Mouse (Mus musculus): ENCODE results near the gene Cacna1b. TPM values are rescaled to one million over a fixed set of nuclear protein-coding genes. Genes with fewer than 3 reads are reported as not detected.
A peak's percentile ranks its signal among the peaks of the same experiment; 100 is the strongest.

Cacna1b gene
- polyA plus RNA-seq, 2 experiments, result 0.03 TPM; not detected in 1

- no peak for DNase-seq (ENCODE audit: low read depth in 3 of 3, low spot score in 3 of 3)
- no peak overlapping the region for H3K4me3 ChIP-seq (ENCODE audit: insufficient read depth in 1 of 2, low read depth in 2 of 2, low read length in 2 of 2)
- H3K27ac ChIP-seq, result no peak overlapping the region
- no peaks in the 10 kb centered on the region for H3K9me3 ChIP-seq (ENCODE audit: control insufficient read depth, low read length)
- WGBS (ENCODE audit: insufficient replicate concordance), result 64% methylated on average over 4 of the region's 4 CpGs
- no peaks in the 10 kb centered on the region for H3K36me3 ChIP-seq (replicated peaks; ENCODE audit: control insufficient read depth, insufficient read depth, low read depth)
- no peak for TF ChIP-seq EP300 (IDR thresholded peaks at IDR 0.05; ENCODE audit: low read depth)
- TF ChIP-seq CTCF (IDR thresholded peaks at IDR 0.05; ENCODE audit: low read depth), result no peak
- no peaks in the 10 kb centered on the region for H3K4me1 ChIP-seq (replicated peaks; ENCODE audit: control insufficient read depth in 2 of 2, insufficient read depth in 2 of 2, low read length in 1 of 2)
- H3K27me3 ChIP-seq (ENCODE audit: control insufficient read depth, insufficient read depth, low read length), result no peaks in the 10 kb centered on the region
- no peak overlapping the region for H3K9ac ChIP-seq (replicated peaks)
- ATAC-seq (ENCODE audit: insufficient read depth), result no peak
- H3K4me2 ChIP-seq (ENCODE audit: low read depth), result no peak overlapping the region
Measured at GRCm38 (mm10) chr2:24589426-24589825, 173.5 kb downstream of the Cacna1b start.

- no peak for ATAC-seq (ENCODE audit: insufficient read depth)
- no peak overlapping the region for H3K4me2 ChIP-seq (ENCODE audit: low read depth)
- no peak overlapping the region for H3K9ac ChIP-seq (replicated peaks)
- DNase-seq (ENCODE audit: low read depth in 3 of 3, low spot score in 3 of 3), result no peak
- no peaks in the 10 kb centered on the region for H3K9me3 ChIP-seq (ENCODE audit: control insufficient read depth, low read length)
- H3K36me3 ChIP-seq (replicated peaks; ENCODE audit: control insufficient read depth, insufficient read depth, low read depth), result no peaks in the 10 kb centered on the region
- H3K4me1 ChIP-seq (replicated peaks; ENCODE audit: control insufficient read depth in 2 of 2, insufficient read depth in 2 of 2, low read length in 1 of 2), result no peaks in the 10 kb centered on the region
- H3K27me3 ChIP-seq (ENCODE audit: control insufficient read depth, insufficient read depth, low read length), result no peaks in the 10 kb centered on the region
- no peak overlapping the region for H3K4me3 ChIP-seq (ENCODE audit: insufficient read depth in 1 of 2, low read depth in 2 of 2, low read length in 2 of 2)
- no peak overlapping the region for H3K27ac ChIP-seq
- TF ChIP-seq CTCF (IDR thresholded peaks at IDR 0.05; ENCODE audit: low read depth) (no peak), EP300 (IDR thresholded peaks at IDR 0.05; ENCODE audit: low read depth) (no peak)
Measured at GRCm38 (mm10) chr2:24587999-24588398, 175.0 kb downstream of the Cacna1b start.

DNA sequence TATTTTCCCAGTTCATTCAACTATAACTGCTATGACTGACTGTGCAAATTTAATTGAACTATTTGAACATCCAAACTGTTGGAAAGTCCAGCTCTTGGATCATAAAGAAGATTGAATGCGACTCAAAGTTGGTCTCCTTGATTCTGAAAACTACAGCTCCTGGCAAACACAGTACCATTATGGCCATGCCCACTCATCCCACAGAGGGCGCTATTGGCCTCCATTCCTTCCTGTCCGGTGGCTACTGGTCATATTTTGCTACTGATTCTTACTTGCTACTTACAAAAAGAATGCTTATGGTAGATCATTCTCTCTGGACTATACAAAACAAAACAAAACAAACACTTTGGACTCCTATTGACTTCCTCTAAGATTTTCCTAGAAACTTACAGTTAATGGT is 188.3 kb downstream of the Cacna1b start:
- H3K9me3 ChIP-seq (ENCODE audit: control insufficient read depth, low read length), result no peaks in the 10 kb centered on the region
- DNase-seq (ENCODE audit: low read depth in 3 of 3, low spot score in 3 of 3), result no peak
- H3K36me3 ChIP-seq (replicated peaks; ENCODE audit: control insufficient read depth, insufficient read depth, low read depth), result no peaks in the 10 kb centered on the region
- H3K4me3 ChIP-seq (ENCODE audit: insufficient read depth in 1 of 2, low read depth in 2 of 2, low read length in 2 of 2), result no peak overlapping the region
- no peak for ATAC-seq (ENCODE audit: insufficient read depth)
- H3K4me2 ChIP-seq (ENCODE audit: low read depth), result no peak overlapping the region
- no peaks in the 10 kb centered on the region for H3K27me3 ChIP-seq (ENCODE audit: control insufficient read depth, insufficient read depth, low read length)
- no peaks in the 10 kb centered on the region for H3K4me1 ChIP-seq (replicated peaks; ENCODE audit: control insufficient read depth in 2 of 2, insufficient read depth in 2 of 2, low read length in 1 of 2)
- TF ChIP-seq EP300 (IDR thresholded peaks at IDR 0.05; ENCODE audit: low read depth) (no peak), CTCF (IDR thresholded peaks at IDR 0.05; ENCODE audit: low read depth) (peak; percentile 54; the same call in 1 of the 2 replicates)
- WGBS (ENCODE audit: insufficient replicate concordance), result 17% methylated on average over 3 of the region's 3 CpGs
- H3K27ac ChIP-seq, result no peak overlapping the region
- H3K9ac ChIP-seq (replicated peaks), result no peak overlapping the region

GRCm38 (mm10) chr2:24570917-24571316 is 192.0 kb downstream of the Cacna1b start:
- H3K36me3 ChIP-seq (replicated peaks; ENCODE audit: control insufficient read depth, insufficient read depth, low read depth), result no peaks in the 10 kb centered on the region
- no peaks in the 10 kb centered on the region for H3K4me1 ChIP-seq (replicated peaks; ENCODE audit: control insufficient read depth in 2 of 2, insufficient read depth in 2 of 2, low read length in 1 of 2)
- DNase-seq (ENCODE audit: low read depth in 3 of 3, low spot score in 3 of 3) (no peak), ATAC-seq (ENCODE audit: insufficient read depth) (no peak)
- H3K27me3 ChIP-seq (ENCODE audit: control insufficient read depth, insufficient read depth, low read length), result no peaks in the 10 kb centered on the region
- no peak overlapping the region for H3K27ac ChIP-seq
- no peak overlapping the region for H3K9ac ChIP-seq (replicated peaks)
- no peak overlapping the region for H3K4me2 ChIP-seq (ENCODE audit: low read depth)
- no peaks in the 10 kb centered on the region for H3K9me3 ChIP-seq (ENCODE audit: control insufficient read depth, low read length)
- WGBS (ENCODE audit: insufficient replicate concordance), result 10% methylated on average over 1 of the region's 1 CpGs
- no peak for TF ChIP-seq CTCF (IDR thresholded peaks at IDR 0.05; ENCODE audit: low read depth)
- no peak for TF ChIP-seq EP300 (IDR thresholded peaks at IDR 0.05; ENCODE audit: low read depth)
- no peak overlapping the region for H3K4me3 ChIP-seq (ENCODE audit: insufficient read depth in 1 of 2, low read depth in 2 of 2, low read length in 2 of 2)

GRCm38 (mm10) chr2:24568555-24568954 is 194.4 kb downstream of the Cacna1b start:
- DNase-seq (ENCODE audit: low read depth in 3 of 3, low spot score in 3 of 3), result no peak
- Histone ChIP-seq H3K4me3 (ENCODE audit: insufficient read depth in 1 of 2, low read depth in 2 of 2, low read length in 2 of 2) (no peak overlapping the region), H3K9me3 (ENCODE audit: control insufficient read depth, low read length) (no peaks in the 10 kb centered on the region), H3K4me2 (ENCODE audit: low read depth) (no peak overlapping the region), H3K27me3 (ENCODE audit: control insufficient read depth, insufficient read depth, low read length) (no peaks in the 10 kb centered on the region), H3K27ac (no peak overlapping the region), H3K36me3 (replicated peaks; ENCODE audit: control insufficient read depth, insufficient read depth, low read depth) (no peaks in the 10 kb centered on the region), H3K9ac (replicated peaks) (no peak overlapping the region), H3K4me1 (replicated peaks; ENCODE audit: control insufficient read depth in 2 of 2, insufficient read depth in 2 of 2, low read length in 1 of 2) (no peaks in the 10 kb centered on the region)
- no peak for ATAC-seq (ENCODE audit: insufficient read depth)
- no peak for TF ChIP-seq EP300 (IDR thresholded peaks at IDR 0.05; ENCODE audit: low read depth)
- TF ChIP-seq CTCF (IDR thresholded peaks at IDR 0.05; ENCODE audit: low read depth), result peak; percentile 31; the same call in 1 of the 2 replicates
- 11% methylated on average over 3 of the region's 3 CpGs for WGBS (ENCODE audit: insufficient replicate concordance)
